Mouse (Mus musculus): Measurements from ENCODE around the gene Pde6d.

DNA sequence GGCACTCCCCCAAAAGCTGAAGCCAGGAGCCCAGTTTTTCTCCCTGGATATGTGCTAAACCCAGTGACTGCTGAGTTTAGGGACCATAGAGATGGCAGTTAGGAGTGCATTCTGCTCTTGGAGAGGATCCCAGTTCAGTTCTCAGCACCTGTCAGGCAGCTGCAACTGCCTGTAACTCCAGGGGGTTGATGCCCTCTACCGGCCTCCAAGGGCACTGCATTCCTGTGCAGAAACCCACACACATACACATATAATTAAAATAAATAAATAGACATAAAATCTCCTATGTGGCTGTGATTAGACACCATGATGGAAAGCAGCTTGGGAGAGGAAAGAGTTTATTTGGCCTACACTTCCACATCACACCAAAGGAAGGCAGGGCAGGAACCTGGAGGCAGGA lies 29.7 kb upstream of the Pde6d start:
- TF ChIP-seq CTCF (conservative IDR thresholded peaks at IDR 0.05; ENCODE audit: low read length) (peak; percentile 82), NANOG (IDR thresholded peaks at IDR 0.05; ENCODE audit: borderline replicate concordance, low read length) (no peak)
